Mouse (Mus musculus): ENCODE data around the gene Rbm39.

- TF ChIP-seq GATA1 (IDR thresholded peaks at IDR 0.05; ENCODE audit: low read length) = no peak
- TF ChIP-seq TAL1 (IDR thresholded peaks at IDR 0.05; ENCODE audit: low read length) = no peak
These were observed 37.7 kb upstream of the Rbm39 start for GRCm38 (mm10) chr2:156217786-156218185.
